Mouse (Mus musculus) frontal cortex, postnatal 36 days (tissue): Measurements from ENCODE around the gene Prdm11.

Source experiments
- DNase-seq, 2 experiments: peaks; one replicate each; pipeline ENCODE4 v3.0.0; 2022; ENCODE audit warnings: low spot score in 2 of 2

Gene Prdm11

GRCm38 (mm10) chr2:93011933-93012332 lies 34.0 kb downstream of the Prdm11 start:
- DNase-seq, result no peak

GRCm38 (mm10) chr2:93011465-93011864 lies 34.5 kb downstream of the Prdm11 start:
- DNase-seq, result no peak

- DNase-seq, result no peak
Measured at GRCm38 (mm10) chr2:93007967-93008685, 37.8 kb downstream of the Prdm11 start.

GRCm38 (mm10) chr2:93005028-93005427 lies 40.9 kb downstream of the Prdm11 start:
- DNase-seq, result no peak

- no peak for DNase-seq
Measured at GRCm38 (mm10) chr2:92991976-92992375, 54.0 kb downstream of the Prdm11 start.

- DNase-seq, result no peak
Measured at GRCm38 (mm10) chr2:92989593-92989992, 56.4 kb downstream of the Prdm11 start.

GRCm38 (mm10) chr2:92987901-92988631 lies 57.9 kb downstream of the Prdm11 start:
- DNase-seq, result peak; percentile 22 to 55

GRCm38 (mm10) chr2:92987108-92987618 lies 58.8 kb downstream of the Prdm11 start:
- DNase-seq, result no peak

- no peak for DNase-seq
Measured at GRCm38 (mm10) chr2:92985600-92985999, 60.4 kb downstream of the Prdm11 start.

- no peak for DNase-seq
Measured at GRCm38 (mm10) chr2:92985171-92985570, 60.8 kb downstream of the Prdm11 start.

GRCm38 (mm10) chr2:92984321-92985108 lies 61.5 kb downstream of the Prdm11 start:
- no peak for DNase-seq

GRCm38 (mm10) chr2:92983273-92983620 lies 62.7 kb downstream of the Prdm11 start:
- DNase-seq, result no peak

GRCm38 (mm10) chr2:92982591-92983272 lies 63.2 kb downstream of the Prdm11 start:
- no peak for DNase-seq

- DNase-seq, result no peak
Measured at GRCm38 (mm10) chr2:92980165-92980564, 65.8 kb downstream of the Prdm11 start.

- no peak for DNase-seq
Measured at GRCm38 (mm10) chr2:92975031-92975790, 70.8 kb downstream of the Prdm11 start.

GRCm38 (mm10) chr2:92973646-92974045 lies 72.3 kb downstream of the Prdm11 start:
- no peak for DNase-seq

GRCm38 (mm10) chr2:92972071-92972470 lies 73.9 kb downstream of the Prdm11 start:
- no peak for DNase-seq

- DNase-seq, result no peak
Measured at GRCm38 (mm10) chr2:92971536-92971935, 74.4 kb downstream of the Prdm11 start.

- DNase-seq, result no peak
Measured at GRCm38 (mm10) chr2:92971069-92971468, 74.9 kb downstream of the Prdm11 start.

GRCm38 (mm10) chr2:92967839-92968166 lies 78.2 kb downstream of the Prdm11 start:
- no peak for DNase-seq
